Mouse (Mus musculus): ENCODE measurements around the gene Gsg1l. TPM values are rescaled to one million over a fixed set of nuclear protein-coding genes. Genes with fewer than 3 reads are reported as not detected.

Gene Gsg1l
- polyA plus RNA-seq, 1 experiment: 0.59 TPM

GRCm38 (mm10) chr7:125983902-125984841 is 98.0 kb downstream of the Gsg1l start:
- no peak for DNase-seq (ENCODE audit: low read depth)

- no peak for DNase-seq (ENCODE audit: low read depth)
Observed at GRCm38 (mm10) chr7:125979591-125979990, 102.6 kb downstream of the Gsg1l start.

- no peak for DNase-seq (ENCODE audit: low read depth)
Observed at GRCm38 (mm10) chr7:125976695-125977094, 105.5 kb downstream of the Gsg1l start.

GRCm38 (mm10) chr7:125975414-125975813 is 106.8 kb downstream of the Gsg1l start:
- no peak for DNase-seq (ENCODE audit: low read depth)

- no peak for DNase-seq (ENCODE audit: low read depth)
Observed at GRCm38 (mm10) chr7:125973874-125974273, 108.3 kb downstream of the Gsg1l start.

- no peak for DNase-seq (ENCODE audit: low read depth)
Observed at GRCm38 (mm10) chr7:125972776-125973175, 109.4 kb downstream of the Gsg1l start.

- DNase-seq (ENCODE audit: low read depth): no peak
Observed at GRCm38 (mm10) chr7:125972174-125972672, 110.0 kb downstream of the Gsg1l start.

GRCm38 (mm10) chr7:125969076-125969475 is 113.1 kb downstream of the Gsg1l start:
- DNase-seq (ENCODE audit: low read depth): no peak

GRCm38 (mm10) chr7:125966402-125967261 is 115.6 kb downstream of the Gsg1l start:
- no peak for DNase-seq (ENCODE audit: low read depth)

- no peak for DNase-seq (ENCODE audit: low read depth)
Observed at GRCm38 (mm10) chr7:125964087-125964607, 118.1 kb downstream of the Gsg1l start.

GRCm38 (mm10) chr7:125959294-125960048 is 122.7 kb downstream of the Gsg1l start:
- no peak for DNase-seq (ENCODE audit: low read depth)

- DNase-seq (ENCODE audit: low read depth): no peak
Observed at GRCm38 (mm10) chr7:125958856-125959255, 123.4 kb downstream of the Gsg1l start.

GRCm38 (mm10) chr7:125954994-125955393 is 127.2 kb downstream of the Gsg1l start:
- no peak for DNase-seq (ENCODE audit: low read depth)

- no peak for DNase-seq (ENCODE audit: low read depth)
Observed at GRCm38 (mm10) chr7:125954356-125954878, 127.8 kb downstream of the Gsg1l start.

GRCm38 (mm10) chr7:125953844-125954243 is 128.4 kb downstream of the Gsg1l start:
- DNase-seq (ENCODE audit: low read depth): no peak

GRCm38 (mm10) chr7:125951911-125952310 is 130.3 kb downstream of the Gsg1l start:
- no peak for DNase-seq (ENCODE audit: low read depth)

- DNase-seq (ENCODE audit: low read depth): no peak
Observed at GRCm38 (mm10) chr7:125948973-125949372, 133.2 kb downstream of the Gsg1l start.

GRCm38 (mm10) chr7:125945915-125946314 is 136.3 kb downstream of the Gsg1l start:
- no peak for DNase-seq (ENCODE audit: low read depth)

- no peak for DNase-seq (ENCODE audit: low read depth)
Observed at GRCm38 (mm10) chr7:125944631-125945030, 137.6 kb downstream of the Gsg1l start.

GRCm38 (mm10) chr7:125943511-125943910 is 138.7 kb downstream of the Gsg1l start:
- DNase-seq (ENCODE audit: low read depth): no peak

Measured in gonadal fat pad, adult 2 months (tissue).